Mouse (Mus musculus): ENCODE data around the gene Antxr1. TPM values are rescaled to one million over a fixed set of nuclear protein-coding genes. Genes with fewer than 3 reads are reported as not detected.

Antxr1 gene
- polyA plus RNA-seq, 1 experiment from 2014 or later: 0.47 TPM

- Histone ChIP-seq H3K27me3 (ENCODE audit: insufficient read depth, low read length) (no peaks in the 10 kb centered on the region), H3K4me1 (ENCODE audit: insufficient read depth) (no peaks in the 10 kb centered on the region), H3K36me3 (replicated peaks; ENCODE audit: insufficient read depth, low read length) (no peaks in the 10 kb centered on the region), H3K9me3 (ENCODE audit: low read length) (no peaks in the 10 kb centered on the region), H3K4me2 (ENCODE audit: low read depth, low read length) (no peak overlapping the region), H3K4me3 (ENCODE audit: low read depth, low read length) (no peak overlapping the region), H3K27ac (ENCODE audit: low read depth) (no peak overlapping the region), H3K9ac (replicated peaks) (no peak overlapping the region)
- TF ChIP-seq CTCF (IDR thresholded peaks at IDR 0.05; ENCODE audit: low read depth) (no peak), EP300 (IDR thresholded peaks at IDR 0.05; ENCODE audit: low read depth) (no peak)
- 68% methylated on average over 8 of the region's 8 CpGs for WGBS (ENCODE audit: insufficient replicate concordance)
- DNase-seq (no peak), ATAC-seq (no peak)
These were observed 205.8 kb downstream of the Antxr1 start for GRCm38 (mm10) chr6:87129861-87130260.

DNA sequence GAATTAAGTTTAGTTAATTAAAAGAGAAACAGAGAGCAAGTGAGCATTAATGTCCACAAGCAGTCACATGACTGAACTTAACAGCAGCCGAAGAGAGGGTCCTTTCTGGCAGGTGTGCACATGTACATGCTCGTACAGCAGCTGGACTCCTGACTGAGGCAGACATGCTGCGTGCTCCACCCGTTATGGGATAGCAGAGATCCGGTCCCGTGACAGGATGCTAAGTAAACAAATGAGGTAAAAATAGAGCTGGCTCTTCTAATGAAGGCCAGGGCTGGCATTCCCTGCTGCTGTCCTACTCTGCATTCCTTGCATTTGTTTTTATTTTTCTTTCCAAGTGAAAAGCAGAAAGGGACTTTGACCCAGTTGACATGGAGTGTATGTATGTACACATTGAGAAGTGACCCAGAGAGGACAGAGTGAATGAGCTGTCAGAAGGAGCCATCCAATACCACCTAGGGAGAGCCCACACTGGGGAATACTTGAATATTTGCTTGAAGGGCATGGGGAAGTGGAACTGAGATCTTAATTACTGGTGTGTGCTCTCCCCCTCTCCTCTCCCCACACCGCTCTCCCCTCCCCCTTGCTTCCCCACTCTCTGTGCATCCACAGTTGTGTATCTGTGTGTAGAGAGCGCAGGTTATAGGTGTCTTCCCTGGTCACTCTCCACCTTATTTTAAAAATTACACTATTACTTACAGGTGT lies 208.4 kb downstream of the Antxr1 start:
- DNase-seq (peak; percentile 28), ATAC-seq (peak; percentile 64)
- no peak for TF ChIP-seq EP300 (IDR thresholded peaks at IDR 0.05; ENCODE audit: low read depth)
- TF ChIP-seq CTCF (IDR thresholded peaks at IDR 0.05; ENCODE audit: low read depth): no peak
- Histone ChIP-seq H3K27ac (ENCODE audit: low read depth) (peak overlapping the region; percentile 44; the same call in 1 of the 2 replicates), H3K4me1 (ENCODE audit: insufficient read depth) (no peaks in the 10 kb centered on the region), H3K27me3 (ENCODE audit: insufficient read depth, low read length) (no peaks in the 10 kb centered on the region), H3K36me3 (replicated peaks; ENCODE audit: insufficient read depth, low read length) (no peaks in the 10 kb centered on the region), H3K9ac (replicated peaks) (no peak overlapping the region), H3K9me3 (ENCODE audit: low read length) (no peaks in the 10 kb centered on the region), H3K4me3 (ENCODE audit: low read depth, low read length) (no peak overlapping the region), H3K4me2 (ENCODE audit: low read depth, low read length) (no peak overlapping the region)
- 50% methylated on average over 8 of the region's 8 CpGs for WGBS (ENCODE audit: insufficient replicate concordance)

DNA sequence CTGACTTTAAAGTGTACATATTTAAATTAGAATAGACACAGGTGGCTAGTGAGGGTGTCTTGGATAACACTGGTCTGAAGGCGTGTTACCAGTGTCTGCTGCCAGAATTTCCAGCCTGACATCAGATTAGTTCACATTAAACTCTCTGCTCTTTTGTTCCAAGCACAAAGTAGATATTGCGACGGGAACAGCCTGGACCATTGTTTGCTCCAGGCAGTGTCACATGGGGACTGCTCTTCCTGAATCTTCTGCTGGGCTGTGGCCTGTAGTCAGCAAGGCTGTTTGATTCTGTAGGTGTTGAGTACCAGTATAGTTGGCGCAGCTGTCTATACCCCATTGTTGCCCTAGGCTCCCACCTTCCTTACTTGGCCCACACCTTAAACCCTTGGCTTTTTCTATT lies 211.6 kb downstream of the Antxr1 start:
- peaks cover 5% of the 10 kb centered on the region for H3K4me1 ChIP-seq (ENCODE audit: insufficient read depth)
- no peak overlapping the region for H3K4me2 ChIP-seq (ENCODE audit: low read depth, low read length)
- ATAC-seq: no peak
- no peak overlapping the region for H3K4me3 ChIP-seq (ENCODE audit: low read depth, low read length)
- no peak for DNase-seq
- no peaks in the 10 kb centered on the region for H3K27me3 ChIP-seq (ENCODE audit: insufficient read depth, low read length)
- TF ChIP-seq EP300 (IDR thresholded peaks at IDR 0.05; ENCODE audit: low read depth) (no peak), CTCF (IDR thresholded peaks at IDR 0.05; ENCODE audit: low read depth) (no peak)
- H3K27ac ChIP-seq (ENCODE audit: low read depth): no peak overlapping the region
- H3K9me3 ChIP-seq (ENCODE audit: low read length): no peaks in the 10 kb centered on the region
- no peaks in the 10 kb centered on the region for H3K36me3 ChIP-seq (replicated peaks; ENCODE audit: insufficient read depth, low read length)
- WGBS (ENCODE audit: insufficient replicate concordance): 72% methylated on average over 4 of the region's 4 CpGs
- no peak overlapping the region for H3K9ac ChIP-seq (replicated peaks)

DNA sequence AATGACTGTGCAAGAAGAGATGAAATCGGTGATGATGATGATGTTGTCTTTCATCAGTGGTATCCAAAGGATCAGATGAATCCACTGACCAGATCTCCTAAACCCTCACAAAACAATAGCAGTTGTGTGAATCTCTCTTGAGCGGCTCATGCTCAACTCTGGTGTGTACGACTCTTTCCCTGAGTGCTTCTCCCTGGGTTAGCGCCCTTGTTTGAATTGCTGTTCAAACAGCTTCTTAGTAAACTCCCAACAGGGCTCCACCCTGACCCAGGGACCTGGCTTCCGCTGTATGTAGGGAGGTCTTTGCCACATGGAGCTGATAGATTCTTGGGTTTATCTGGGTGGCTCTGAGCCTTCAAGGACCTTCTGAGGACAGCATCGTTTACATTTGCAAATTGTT lies 212.2 kb downstream of the Antxr1 start:
- H3K9me3 ChIP-seq (ENCODE audit: low read length): no peaks in the 10 kb centered on the region
- no peaks in the 10 kb centered on the region for H3K36me3 ChIP-seq (replicated peaks; ENCODE audit: insufficient read depth, low read length)
- 70% methylated on average over 6 of the region's 6 CpGs for WGBS (ENCODE audit: insufficient replicate concordance)
- ATAC-seq (no peak), DNase-seq (no peak)
- no peak overlapping the region for H3K9ac ChIP-seq (replicated peaks)
- H3K4me2 ChIP-seq (ENCODE audit: low read depth, low read length): no peak overlapping the region
- no peak overlapping the region for H3K27ac ChIP-seq (ENCODE audit: low read depth)
- no peak overlapping the region for H3K4me3 ChIP-seq (ENCODE audit: low read depth, low read length)
- TF ChIP-seq CTCF (IDR thresholded peaks at IDR 0.05; ENCODE audit: low read depth) (no peak), EP300 (IDR thresholded peaks at IDR 0.05; ENCODE audit: low read depth) (no peak)
- H3K27me3 ChIP-seq (ENCODE audit: insufficient read depth, low read length): no peaks in the 10 kb centered on the region
- H3K4me1 ChIP-seq (ENCODE audit: insufficient read depth): peaks cover 5% of the 10 kb centered on the region

DNA sequence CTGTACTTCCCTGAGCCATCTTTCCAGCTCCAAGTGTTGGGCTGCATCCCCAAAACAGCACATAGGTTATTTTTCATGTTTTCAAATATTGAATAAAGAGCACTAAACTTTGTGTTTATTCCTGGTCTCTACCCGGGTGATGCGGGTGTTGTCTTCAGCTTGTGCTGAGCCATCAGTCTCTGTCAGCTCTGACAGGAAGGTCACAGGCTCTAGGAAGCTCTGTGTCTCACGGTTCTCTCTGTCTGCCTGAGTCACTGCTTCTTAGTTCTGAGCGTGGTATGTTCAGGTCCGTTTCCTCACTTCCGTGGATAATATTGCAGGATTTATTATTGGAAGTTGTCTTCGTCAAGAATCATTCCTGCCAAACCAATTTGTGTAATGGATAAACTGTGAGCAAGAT lies 213.7 kb downstream of the Antxr1 start:
- H3K27me3 ChIP-seq (ENCODE audit: insufficient read depth, low read length): no peaks in the 10 kb centered on the region
- no peaks in the 10 kb centered on the region for H3K9me3 ChIP-seq (ENCODE audit: low read length)
- TF ChIP-seq CTCF (IDR thresholded peaks at IDR 0.05; ENCODE audit: low read depth): no peak
- TF ChIP-seq EP300 (IDR thresholded peaks at IDR 0.05; ENCODE audit: low read depth): no peak
- DNase-seq: no peak
- no peaks in the 10 kb centered on the region for H3K36me3 ChIP-seq (replicated peaks; ENCODE audit: insufficient read depth, low read length)
- peaks cover 5% of the 10 kb centered on the region for H3K4me1 ChIP-seq (ENCODE audit: insufficient read depth)
- 74% methylated on average over 7 of the region's 7 CpGs for WGBS (ENCODE audit: insufficient replicate concordance)
- H3K9ac ChIP-seq (replicated peaks): no peak overlapping the region
- H3K27ac ChIP-seq (ENCODE audit: low read depth): no peak overlapping the region
- no peak overlapping the region for H3K4me3 ChIP-seq (ENCODE audit: low read depth, low read length)
- no peak overlapping the region for H3K4me2 ChIP-seq (ENCODE audit: low read depth, low read length)
- no peak for ATAC-seq

DNA sequence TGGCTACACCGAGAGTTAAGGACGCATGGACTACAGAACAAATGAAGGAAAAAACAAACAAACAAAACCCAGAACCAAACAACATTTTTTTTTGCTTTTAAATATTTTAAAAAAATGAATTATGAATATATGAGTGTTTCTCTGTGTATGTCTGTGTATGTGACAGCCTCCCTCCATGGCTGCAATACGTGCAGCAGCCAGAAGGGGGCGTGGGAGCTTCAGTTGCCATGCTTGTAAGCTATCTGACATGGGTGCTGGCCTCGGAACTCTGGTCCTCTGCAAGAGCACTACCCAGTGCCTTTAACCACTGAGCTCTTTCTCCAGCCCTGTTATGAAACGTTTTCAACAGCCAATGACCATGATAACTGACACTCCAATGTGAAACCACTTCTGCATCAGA lies 215.0 kb downstream of the Antxr1 start:
- ATAC-seq (no peak), DNase-seq (peak; percentile 37)
- Histone ChIP-seq H3K9me3 (ENCODE audit: low read length) (no peaks in the 10 kb centered on the region), H3K36me3 (replicated peaks; ENCODE audit: insufficient read depth, low read length) (no peaks in the 10 kb centered on the region), H3K4me1 (ENCODE audit: insufficient read depth) (peaks cover 5% of the 10 kb centered on the region), H3K27me3 (ENCODE audit: insufficient read depth, low read length) (no peaks in the 10 kb centered on the region), H3K27ac (ENCODE audit: low read depth) (no peak overlapping the region), H3K4me2 (ENCODE audit: low read depth, low read length) (no peak overlapping the region), H3K4me3 (ENCODE audit: low read depth, low read length) (no peak overlapping the region), H3K9ac (replicated peaks) (no peak overlapping the region)
- WGBS (ENCODE audit: insufficient replicate concordance): 79% methylated on average over 6 of the region's 6 CpGs
- TF ChIP-seq EP300 (IDR thresholded peaks at IDR 0.05; ENCODE audit: low read depth) (no peak), CTCF (IDR thresholded peaks at IDR 0.05; ENCODE audit: low read depth) (peak; percentile 57)
